Mouse (Mus musculus) right cerebral cortex, adult 2 months (tissue): ENCODE data around the gene Hecw2.

Experiments used
- DNase-seq, 2 experiments: peaks; one replicate each; pipeline ENCODE4 v3.0.0; 2021 to 2022; ENCODE audit warnings: low spot score in 2 of 2

Gene Hecw2

DNA sequence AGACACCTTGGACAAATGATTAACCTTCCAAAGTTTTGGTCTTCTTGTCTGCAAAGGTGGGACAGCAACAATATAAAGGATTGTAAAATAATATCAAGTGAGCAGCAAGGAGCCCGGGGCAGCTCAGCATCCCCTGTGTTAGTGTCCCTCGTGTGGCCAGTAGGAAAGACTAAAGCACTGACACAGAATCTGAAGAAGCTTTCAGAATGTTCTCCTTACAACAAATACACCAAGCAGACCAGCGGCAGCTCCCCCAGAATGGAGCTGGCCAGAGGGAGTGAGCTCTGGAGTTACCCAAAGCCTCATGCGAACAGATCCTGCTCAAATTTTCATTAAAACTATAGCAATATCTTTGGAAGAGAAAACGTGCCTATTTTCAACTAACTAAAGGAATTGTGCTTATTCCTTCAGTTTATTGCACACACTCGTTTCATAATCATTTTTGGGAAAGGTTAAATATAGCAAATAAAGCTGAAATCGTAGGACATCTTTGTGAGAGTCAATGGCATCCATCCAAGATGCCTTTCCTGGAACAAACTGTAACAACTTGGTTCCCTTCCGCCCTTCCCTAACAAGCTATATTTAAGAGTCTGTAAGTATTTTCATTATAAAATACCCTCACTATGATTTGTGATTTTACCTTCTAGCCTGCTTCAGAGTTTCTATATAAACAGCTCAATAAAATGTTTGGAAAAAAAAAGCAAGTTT lies 208.6 kb downstream of the Hecw2 start:
- no peak for DNase-seq

DNA sequence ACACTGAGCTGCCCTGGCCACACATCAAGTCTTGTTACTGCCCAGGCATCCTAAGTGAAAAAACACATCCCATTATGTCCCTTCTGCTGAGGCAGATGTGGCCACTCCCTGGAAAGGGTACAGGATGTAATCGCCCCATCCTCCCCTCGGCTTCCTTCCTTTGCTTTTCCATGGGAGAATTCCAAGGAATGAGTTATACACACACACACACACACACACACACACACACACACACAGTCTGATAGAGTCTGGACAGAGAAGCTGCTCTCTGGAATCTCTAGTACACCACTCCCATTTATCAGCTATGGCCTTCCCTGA lies 216.5 kb downstream of the Hecw2 start:
- DNase-seq, result no peak

DNA sequence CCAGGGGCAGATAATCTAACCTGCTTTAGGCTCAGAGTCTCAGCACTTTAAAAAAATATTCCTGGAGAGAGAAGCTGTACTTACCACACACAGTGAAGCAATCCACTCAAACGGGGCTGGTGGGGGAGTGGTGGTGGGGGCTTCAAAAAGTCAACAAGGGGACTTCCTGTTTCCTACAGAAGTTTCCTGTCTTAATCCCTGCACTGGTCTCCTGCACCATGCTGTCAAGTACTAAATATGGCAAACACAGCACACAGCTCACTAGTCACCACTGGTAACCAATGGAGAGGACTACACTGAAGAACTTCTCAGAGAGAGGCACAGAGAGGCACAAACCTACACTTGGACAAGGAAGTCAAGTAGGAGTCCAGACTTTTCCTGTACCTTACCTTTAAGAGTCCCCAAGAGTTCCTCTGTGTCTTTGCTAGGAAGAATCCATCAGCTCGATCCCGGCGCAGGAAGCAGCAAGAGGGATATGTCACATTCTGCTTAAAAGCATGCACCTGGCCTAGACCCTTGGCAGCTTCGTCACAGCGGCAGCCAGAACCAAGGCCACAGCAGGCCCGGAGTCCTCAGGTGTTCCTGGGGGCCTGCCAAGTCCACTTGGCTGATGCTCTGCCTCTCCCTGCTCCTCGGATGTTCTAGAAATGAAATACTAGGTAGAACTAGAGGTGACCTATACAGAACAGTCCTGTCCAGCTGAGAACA lies 217.0 kb downstream of the Hecw2 start:
- no peak for DNase-seq

DNA sequence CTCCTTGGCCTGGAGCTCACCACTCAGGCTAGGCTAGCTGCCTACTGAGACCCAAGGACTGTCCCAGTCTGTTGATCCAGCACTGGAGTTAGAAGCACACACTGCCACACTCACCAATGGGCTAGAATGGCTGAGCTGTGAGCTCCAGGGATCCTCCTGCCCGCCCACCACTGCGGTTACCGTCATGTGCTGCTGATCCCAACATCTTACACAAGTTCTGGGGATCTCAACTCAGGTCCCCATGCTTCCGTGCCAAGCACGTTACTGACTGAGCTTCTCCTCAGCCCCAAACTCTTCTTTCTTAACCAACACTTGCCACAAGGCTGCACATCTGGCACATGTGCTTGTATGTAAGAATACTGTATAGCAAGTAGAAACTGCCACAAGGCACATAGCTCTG lies 218.2 kb downstream of the Hecw2 start:
- no peak for DNase-seq

DNA sequence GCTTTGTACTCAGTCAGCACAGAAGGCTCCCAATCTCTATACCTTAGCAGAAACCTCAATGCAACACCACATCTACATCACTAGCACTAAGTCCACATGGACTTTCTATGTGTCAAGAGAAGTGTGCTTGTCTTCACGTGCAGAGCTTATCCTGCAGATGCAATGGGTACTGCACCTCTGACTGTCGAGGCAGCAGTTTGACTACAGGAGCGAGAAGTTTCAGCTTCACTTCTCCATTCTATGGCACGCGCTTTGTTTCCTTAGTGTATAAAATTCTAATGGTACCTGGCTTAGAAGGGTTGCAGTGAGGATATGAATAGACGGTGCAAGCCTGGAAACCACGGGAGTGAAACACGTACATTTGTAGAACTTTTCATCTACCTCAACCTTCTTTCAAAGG lies 218.9 kb downstream of the Hecw2 start:
- DNase-seq, result no peak

DNA sequence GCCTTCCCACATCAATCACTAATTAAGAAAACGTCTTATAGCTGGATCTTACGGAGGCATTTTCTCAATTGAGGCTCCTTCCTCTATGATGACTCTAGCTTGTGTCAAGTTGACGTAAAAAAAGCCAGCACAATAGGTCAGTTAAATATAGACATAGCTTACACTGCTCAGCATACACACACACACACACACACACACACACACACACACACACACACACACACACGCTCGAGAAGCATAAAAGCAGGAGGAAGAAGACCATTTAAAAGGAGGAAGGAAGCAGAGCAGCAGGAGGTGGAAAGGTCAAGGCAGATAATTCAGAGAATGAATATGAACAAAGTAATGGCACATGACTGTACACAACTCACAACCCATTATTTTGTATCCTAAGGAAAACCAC lies 220.0 kb downstream of the Hecw2 start:
- DNase-seq, result no peak

DNA sequence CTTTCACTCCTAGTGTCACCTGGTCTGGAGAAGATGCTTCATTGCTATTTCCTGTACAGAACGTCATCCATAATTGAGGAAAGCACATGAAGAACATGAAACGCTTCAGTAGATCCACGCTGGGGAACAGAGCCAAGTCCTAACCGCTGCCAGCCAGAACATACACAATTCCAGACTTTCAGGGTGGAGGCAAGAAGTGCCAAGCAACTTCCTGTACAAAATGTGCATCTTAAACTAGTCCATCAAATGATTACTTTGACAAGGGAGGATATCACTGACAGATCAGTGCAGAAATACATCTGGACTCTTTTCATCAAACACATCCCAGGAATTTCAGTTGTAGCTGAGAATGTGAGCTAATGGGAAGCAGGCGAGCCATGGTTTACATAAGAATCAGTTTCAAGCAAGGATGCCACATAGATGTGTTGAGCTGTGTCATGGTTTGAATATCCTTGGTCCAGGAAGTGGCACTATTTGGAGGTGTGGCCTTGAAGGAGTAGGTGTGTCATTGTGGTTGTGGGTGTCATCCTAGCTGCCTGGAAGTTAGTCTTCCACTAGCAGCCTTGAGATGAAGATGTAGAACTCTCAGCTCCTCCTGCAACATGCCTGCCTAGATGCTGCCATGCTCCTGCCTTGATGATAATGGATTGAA lies 224.5 kb downstream of the Hecw2 start:
- DNase-seq, result no peak

DNA sequence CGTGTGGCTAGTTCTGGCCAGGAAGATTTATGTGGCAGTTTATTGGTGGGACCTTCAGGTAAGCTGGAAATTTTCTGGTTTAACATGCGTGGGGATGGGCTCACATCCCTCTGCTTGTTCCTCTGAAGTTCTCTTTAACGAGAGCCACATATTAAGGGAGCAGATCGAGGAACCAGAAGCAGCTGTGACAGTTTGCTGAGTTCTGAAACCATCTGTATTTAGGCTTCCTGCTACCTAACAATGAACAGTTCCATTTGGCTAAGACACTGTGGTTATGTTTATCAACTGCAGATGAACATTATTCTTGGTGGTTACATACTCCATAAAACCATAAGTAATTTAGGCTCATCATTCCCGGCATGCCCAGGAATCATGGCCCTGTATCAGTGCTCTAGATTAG lies 242.6 kb downstream of the Hecw2 start:
- no peak for DNase-seq

DNA sequence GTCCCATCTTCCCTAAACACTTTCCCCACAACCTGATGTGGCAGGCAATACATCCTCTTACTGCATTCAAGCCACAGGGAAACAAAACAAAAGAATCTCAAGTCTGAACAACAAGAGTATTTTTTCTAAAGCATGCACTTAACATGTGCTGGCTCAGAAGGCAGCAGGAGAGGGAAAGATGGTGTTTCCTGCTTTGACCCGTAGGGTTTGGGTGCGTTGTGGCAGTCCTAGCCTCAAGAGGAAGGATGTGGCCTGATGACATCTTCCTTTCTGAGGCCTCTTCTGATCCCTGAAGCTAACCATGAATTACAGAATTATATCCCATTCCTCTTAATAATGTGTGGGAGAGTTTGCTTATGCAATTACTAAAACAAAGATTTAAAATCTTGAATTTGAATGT lies 249.2 kb downstream of the Hecw2 start:
- no peak for DNase-seq

DNA sequence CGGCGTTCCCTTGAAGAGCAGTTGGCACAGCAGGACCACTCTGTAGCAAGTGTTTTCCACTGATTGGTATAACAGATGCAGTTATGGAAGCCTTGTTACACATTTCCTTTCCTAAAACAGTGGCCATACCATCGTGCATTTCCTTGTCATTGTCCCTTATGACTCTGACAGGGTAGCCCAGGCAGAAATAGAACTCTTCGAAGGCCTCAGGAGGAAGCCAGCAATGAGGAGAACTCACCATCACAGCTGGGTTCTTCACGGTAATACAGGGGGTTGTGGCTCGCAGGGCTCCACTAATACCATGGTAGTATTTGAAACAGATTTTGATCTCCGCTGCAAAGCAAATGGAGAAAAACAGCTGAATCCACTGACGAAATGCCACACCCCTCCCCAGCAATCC lies 252.5 kb downstream of the Hecw2 start:
- DNase-seq, result no peak

DNA sequence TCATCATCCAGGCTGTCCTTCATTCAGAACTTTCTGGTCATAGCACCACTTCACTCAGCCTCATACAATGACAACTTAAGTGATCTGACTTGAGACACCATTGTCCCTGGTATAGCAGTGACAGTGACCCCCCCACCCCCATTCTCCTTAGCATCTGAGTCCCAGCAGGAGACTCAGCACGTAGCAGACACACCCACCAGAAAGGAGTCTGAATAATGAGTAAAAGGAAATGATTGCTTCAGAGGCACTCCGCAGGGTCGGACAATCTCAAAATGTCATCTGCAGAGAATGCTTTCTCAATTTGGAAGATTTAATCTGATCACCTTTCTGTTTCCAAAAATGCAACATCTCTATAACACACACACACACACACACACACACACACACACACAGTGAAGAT lies 253.4 kb downstream of the Hecw2 start:
- DNase-seq, result no peak

DNA sequence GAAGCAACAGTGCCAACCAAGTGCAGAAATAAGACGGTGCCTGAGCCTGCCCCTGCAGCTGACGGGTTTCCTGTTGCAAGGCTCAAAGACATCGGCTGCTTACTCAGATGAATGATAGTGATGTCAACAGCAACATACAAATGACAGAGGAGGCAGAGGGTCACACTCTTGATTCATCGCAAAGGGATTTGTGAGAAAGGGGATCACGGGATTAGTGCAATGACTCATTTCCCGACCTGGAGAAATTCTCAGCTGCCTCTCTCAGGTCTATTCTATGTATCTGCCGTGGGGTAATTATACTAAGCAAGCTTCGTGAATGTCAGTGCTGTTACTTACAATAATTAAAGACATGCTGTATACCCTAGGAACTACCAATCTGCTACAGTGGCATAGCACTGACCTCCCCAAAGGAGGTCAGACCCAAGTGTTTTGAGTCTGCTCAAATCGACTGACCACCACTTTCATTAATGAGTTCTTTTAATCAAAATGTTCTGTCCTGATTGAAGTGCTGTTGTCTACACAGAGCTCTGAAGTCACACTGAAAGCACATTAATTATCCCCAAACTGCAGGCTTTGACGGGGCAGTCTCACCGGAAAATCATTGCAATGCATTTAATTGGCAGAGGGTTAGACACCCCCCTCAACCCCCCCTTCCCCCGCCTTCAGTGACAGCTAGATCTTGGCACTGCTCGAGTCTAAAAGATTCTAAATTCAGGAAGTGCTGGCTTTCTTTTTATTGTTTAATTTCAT lies 254.5 kb downstream of the Hecw2 start:
- DNase-seq, result peak; percentile 30 to 37

DNA sequence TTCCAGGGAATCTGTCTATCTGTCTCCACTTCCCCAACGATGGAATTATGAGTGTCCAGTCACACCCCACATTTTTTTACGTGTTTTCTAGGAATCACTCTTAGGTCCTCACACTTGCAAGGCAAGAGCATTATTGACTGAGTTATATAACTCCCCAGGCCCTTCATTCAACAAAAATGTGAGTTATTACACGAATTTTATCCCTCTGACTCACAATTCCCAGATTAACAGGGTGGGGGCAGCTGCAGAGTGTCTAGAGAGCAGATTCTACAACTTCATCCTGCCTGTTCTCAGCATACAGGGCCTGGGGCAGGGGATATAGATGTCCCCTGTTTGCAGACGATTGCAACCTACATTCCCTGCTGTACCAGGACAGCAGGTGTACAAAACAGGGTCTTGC lies 255.7 kb downstream of the Hecw2 start:
- no peak for DNase-seq

DNA sequence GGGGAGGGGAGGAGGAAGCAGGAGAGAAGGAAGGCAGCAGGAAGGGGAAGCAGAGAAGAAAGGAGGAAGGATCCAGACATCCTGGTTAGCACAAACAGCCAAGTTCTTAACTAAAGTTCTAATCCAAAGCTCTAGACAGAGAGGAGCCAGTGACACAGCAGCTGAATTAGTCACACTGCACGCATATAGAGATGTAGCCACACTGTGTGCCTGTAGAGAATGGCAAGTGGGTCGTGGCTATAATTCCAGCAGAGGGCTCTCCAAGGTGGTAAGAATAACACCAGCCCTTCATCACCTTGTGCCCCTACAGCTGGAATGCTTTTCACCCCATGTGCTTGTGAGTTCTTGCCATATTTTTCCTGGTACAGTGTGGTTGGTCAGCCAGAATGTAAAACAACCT lies 261.7 kb downstream of the Hecw2 start:
- DNase-seq, result no peak

DNA sequence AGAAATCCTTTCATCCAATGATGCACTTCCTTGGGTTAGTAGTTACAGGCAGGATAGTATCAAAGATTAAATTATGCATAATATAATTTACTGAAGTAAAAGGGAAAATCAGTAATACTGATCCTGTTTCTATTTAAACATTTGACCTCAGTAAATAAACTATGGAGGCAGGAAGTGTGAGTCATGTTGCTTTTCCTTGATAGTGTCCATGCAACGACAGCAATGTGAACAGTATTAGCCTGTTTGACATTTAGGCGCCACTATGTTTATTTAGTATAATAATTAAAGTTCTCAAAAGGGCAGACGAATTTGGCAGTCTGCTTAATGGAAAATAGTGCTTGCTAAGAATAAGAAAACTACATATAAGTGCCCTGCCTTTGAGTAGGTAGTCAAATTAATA lies 263.7 kb downstream of the Hecw2 start:
- DNase-seq, result no peak

DNA sequence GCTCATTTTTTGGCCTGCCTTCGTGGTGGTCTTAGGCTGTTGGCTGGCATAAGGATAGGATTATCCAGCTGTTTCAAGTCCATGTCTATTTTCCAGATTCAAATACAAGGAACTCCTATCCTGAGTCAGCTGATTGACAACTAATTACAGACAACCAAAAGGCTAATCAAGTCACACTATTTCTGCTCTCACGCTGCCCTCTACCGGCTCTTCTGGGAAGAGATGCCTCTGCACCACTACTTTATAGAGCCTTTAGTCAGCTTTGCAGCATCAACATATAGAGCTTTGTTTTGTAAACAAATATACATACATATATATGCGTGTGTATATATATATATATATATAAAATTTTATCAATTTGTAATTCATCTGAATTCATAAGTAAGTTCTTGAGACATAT lies 267.4 kb downstream of the Hecw2 start:
- DNase-seq, result peak in 1 of 2 experiments; percentile 29

DNA sequence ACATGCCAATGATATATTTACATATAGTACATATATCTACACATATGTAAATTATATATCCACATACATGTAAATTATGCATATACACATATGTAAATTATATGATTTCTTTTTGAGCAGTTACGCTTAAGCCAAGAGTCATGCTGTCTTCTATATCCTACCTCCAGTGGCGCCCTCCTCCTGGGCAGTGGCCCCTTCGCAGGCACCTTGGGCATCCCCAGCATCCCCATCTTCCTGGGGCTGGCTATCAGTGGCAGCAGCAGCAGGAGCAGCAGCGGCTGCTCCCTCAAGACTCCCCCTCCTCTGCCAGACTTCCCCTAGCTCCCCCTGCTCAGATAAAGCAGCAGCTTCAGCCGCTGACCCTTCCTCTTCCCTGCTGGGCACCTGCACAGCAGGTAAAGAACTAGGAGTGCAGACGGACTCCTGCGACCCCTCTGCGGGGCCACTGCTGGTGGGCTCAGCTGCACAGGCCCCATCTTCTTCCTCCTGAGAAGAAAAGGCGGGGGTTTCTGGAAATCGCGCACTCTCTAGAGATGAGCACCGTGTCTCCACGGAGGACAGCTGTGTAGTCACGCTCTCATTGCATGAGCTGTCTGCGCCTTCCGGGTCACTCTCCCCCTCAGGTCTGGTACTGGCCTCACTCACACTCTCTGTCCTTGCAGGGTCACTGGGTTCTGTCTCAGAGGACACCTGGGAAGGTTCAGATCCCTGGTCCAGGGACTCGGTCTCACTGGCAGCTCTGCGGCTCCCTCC lies 269.6 kb downstream of the Hecw2 start:
- no peak for DNase-seq

DNA sequence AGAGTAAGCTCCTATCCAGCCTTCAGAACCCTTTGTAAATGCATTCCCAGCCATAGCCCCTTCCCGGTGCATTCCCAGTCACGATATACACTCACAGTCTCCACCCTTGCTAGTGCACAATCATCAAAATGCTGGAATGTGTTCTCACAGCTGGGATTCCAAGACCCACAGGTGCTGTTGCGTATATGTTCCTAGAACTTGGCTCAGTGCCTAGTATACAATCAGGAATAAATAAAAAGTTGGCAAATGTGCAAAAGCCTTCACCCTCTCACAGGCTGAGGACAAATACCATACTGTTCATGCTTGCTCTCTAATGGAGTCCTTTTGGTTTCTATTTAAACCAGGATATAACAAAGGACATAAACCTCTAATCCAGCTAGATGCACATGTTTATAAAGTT lies 283.1 kb downstream of the Hecw2 start:
- no peak for DNase-seq

DNA sequence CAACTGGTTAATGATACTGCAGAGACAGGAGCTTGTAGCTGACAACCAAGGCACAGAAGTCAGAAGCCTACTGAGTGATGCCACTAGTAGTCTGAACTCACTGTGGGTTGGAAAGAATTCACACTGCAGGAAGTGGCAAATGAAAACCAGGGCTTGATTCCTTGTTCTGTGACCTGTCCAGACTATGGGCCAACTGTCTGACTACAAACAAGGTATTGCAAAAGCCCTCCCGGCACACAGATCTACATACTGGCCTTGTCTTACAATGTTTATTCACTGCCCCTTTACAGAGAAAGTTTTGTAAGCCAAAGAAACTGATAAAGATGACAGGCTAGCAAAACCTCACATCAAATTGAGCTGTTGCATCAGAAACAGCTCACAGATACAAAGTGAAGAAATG lies 284.7 kb downstream of the Hecw2 start:
- DNase-seq, result no peak

DNA sequence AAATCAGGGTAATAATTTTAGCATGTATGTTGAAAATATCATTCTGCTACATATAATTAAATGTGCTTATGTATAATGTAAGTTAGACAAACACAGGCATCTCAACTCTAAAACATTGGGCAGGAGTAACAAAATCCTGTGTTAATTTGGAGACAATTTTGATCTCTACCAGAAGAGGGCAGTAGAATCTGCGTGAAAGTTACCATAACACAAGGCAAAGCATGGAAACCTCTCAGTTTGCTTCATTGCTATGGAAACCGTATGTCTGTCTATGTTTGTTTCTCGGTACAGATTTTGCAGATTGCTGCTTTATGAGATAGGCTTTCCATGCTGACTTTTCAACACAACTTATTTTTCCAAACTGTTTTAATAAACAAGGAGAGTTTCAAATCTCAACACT lies 285.9 kb downstream of the Hecw2 start:
- no peak for DNase-seq

DNA sequence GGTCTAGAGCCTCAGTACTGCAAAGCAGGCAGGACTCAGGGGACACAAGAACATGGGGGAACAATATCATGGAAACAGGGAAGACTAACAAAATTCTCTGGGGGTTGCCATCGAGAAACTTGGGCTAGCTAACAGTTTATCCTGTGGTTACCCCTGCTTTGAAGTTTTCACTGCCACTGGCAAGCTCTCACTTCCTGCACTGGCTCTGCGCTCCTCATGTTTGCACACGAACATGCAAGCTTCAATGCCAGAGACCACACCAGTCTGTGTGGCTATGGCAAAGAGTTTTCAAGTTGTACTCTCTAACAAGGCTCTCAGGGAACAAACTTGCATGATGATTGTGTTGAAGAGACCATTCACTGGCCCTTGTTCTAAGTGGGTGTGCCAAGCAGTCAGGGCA lies 288.8 kb downstream of the Hecw2 start:
- no peak for DNase-seq

DNA sequence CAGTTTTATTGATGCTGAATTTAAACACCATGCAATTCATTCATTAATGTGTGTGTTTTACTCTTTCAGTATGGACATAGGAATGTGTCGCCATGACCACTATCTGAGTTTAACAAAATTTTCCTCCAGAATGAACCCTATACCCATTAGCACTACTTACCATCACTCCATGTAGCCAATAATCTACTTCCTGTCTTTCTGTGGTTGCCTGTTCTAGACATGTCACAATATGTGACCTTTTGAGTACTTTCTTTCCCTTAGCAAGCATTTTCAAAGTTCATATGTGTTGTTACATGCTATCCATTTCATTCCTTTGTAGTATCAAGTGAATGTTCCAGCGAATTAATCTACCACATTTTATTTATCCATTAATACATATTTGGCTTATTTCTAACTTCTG lies 294.6 kb downstream of the Hecw2 start:
- no peak for DNase-seq
